Mouse (Mus musculus) hindbrain, embryonic 12.5 days (tissue): ENCODE results near the gene Slc22a13. TPM values are rescaled to one million over a fixed set of nuclear protein-coding genes. Genes with fewer than 3 reads are reported as not detected.
"Not testable (repeated sequence)": the region's sequence is repeated elsewhere in the genome, so short reads cannot be mapped to it uniquely, and the experiment has no call there.

ENCODE experiments used
- ATAC-seq: fragments of 200-750 bp; cut with Nextera tagmentation; 2 replicates; pipeline ENCODE4 v1.8.0; 2017; ENCODE audit warnings: moderate TSS enrichment; ENCODE audit not compliant: low FRiP score
- H3K27ac ChIP-seq: fragments of 300-500 bp; sonication (generic); 2 replicates; pipeline ENCODE4 v1.5.1; 2016; ENCODE audit warnings: mild to moderate bottlenecking
- H3K27me3 ChIP-seq: fragments of 300-500 bp; sonication (generic); 2 replicates; pipeline ENCODE4 v1.6.1; 2016; ENCODE audit warnings: mild to moderate bottlenecking
- H3K36me3 ChIP-seq: fragments of 300-500 bp; sonication (generic); 2 replicates; pipeline ENCODE4 v1.6.1; 2016; ENCODE audit warnings: mild to moderate bottlenecking
- H3K4me1 ChIP-seq: fragments of 300-500 bp; sonication (generic); 2 replicates; pipeline ENCODE4 v1.6.1; 2016
- H3K4me2 ChIP-seq: fragments of 300-500 bp; sonication (generic); replicated peaks from 2 replicates; pipeline ENCODE4 v1.6.1; 2016; ENCODE audit warnings: mild to moderate bottlenecking
- H3K4me3 ChIP-seq: fragments of 300-500 bp; sonication (generic); 2 replicates; pipeline ENCODE4 v1.5.1; 2016; ENCODE audit warnings: mild to moderate bottlenecking
- H3K9ac ChIP-seq: fragments of 300-500 bp; sonication (generic); 2 replicates; pipeline ENCODE4 v1.6.1; 2016; ENCODE audit warnings: mild to moderate bottlenecking, moderate library complexity
- H3K9me3 ChIP-seq: fragments of 300-500 bp; sonication (generic); replicated peaks from 2 replicates; pipeline ENCODE4 v1.6.1; 2016; ENCODE audit warnings: mild to moderate bottlenecking
- WGBS: fragments of 180-500 bp; shearing (Covaris S2); methylation state at CpG from one replicate; pipeline ENCODE4 v1.1.7; 2016; 5-methylcytosine and 5-hydroxymethylcytosine counted together
- polyA plus RNA-seq: library from polyadenylated mRNA; unstranded; fragments of >200 nt; fragmentation: Nextera tagmentation; extraction: Ambion mirVana; gene quantifications from 2 replicates; pipeline ENCODE4 v1.2.1, GENCODE M21; 2016

Gene Slc22a13
- polyA plus RNA-seq, 1 experiment from 2014 or later: 0.12 TPM

DNA sequence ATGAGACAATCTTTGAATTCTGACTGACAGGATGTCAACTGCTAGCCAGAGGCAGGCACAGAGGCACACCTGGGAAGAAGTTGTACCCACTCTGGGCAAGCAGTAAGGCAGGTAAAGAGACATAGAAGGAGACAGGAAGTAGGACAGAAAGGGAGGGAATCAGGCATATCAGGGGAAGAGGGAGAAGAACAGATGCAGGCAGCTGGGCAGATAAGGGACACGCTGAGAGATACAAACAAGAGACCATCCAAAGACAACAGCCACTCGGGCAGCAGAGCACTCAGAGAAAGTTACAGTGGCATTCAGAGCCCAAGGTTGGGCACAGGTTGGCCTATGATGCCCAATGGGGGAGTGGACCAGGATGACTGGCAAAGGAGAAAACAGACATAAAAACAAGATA is 21.9 kb upstream of the Slc22a13 start:
- Histone ChIP-seq H3K4me1 (no peaks in the 10 kb centered on the region), H3K9ac (no peak overlapping the region)
- ATAC-seq: no peak

DNA sequence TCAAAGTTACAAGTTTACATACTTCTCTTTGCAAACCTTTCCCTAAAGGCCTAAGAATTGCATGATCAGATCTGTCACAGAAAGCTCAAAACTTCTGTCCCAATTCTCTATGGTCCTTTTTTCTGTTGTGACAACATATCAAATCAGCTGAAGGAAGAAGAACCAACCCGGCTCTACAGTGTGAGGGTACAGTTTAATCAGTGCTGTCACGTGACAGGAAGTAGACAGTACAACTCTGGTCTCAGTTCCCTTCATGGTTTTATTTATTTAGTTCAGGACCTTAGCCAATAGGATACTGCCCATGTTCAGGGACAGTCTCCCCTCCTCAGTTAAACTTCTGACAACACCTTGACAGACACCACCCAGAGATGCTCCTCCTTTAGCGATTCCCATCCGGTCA is 11.4 kb upstream of the Slc22a13 start:
- Histone ChIP-seq H3K27ac (no peak overlapping the region), H3K4me2 (no peak overlapping the region), H3K9me3 (peaks cover 6% of the 10 kb centered on the region; the same call in 1 of the 2 replicates), H3K27me3 (no peaks in the 10 kb centered on the region), H3K4me1 (no peaks in the 10 kb centered on the region), H3K36me3 (peaks cover 28% of the 10 kb centered on the region), H3K9ac (no peak overlapping the region), H3K4me3 (no peak overlapping the region)
- 93% methylated on average over 4 of the region's 4 CpGs for WGBS
- ATAC-seq: no peak

More for the DNA sequence above, 21.9 kb upstream of the Slc22a13 start:
- Histone ChIP-seq H3K27me3 (no peaks in the 10 kb centered on the region), H3K4me2 (no peak overlapping the region), H3K4me3 (no peak overlapping the region), H3K27ac (no peak overlapping the region), H3K36me3 (peaks cover 4% of the 10 kb centered on the region; the same call in 1 of the 2 replicates), H3K9me3 (no peaks in the 10 kb centered on the region)
- WGBS: 93% methylated on average over 2 of the region's 2 CpGs

GRCm38 (mm10) chr9:119219667-119220066 is 10.8 kb upstream of the Slc22a13 start:
- H3K9ac ChIP-seq: no peak overlapping the region
- 86% methylated on average over 2 of the region's 2 CpGs for WGBS
- no peak overlapping the region for H3K27ac ChIP-seq
- H3K4me3 ChIP-seq: no peak overlapping the region
- ATAC-seq: no peak
- no peaks in the 10 kb centered on the region for H3K4me1 ChIP-seq
- 0 out of 2 replicates have a peak, but pooled peaks cover 5% of the 10 kb centered on the region for H3K9me3 ChIP-seq
- H3K27me3 ChIP-seq: no peaks in the 10 kb centered on the region
- peaks cover 23% of the 10 kb centered on the region for H3K36me3 ChIP-seq
- H3K4me2 ChIP-seq: no peak overlapping the region

GRCm38 (mm10) chr9:119215341-119215740 is 6.4 kb upstream of the Slc22a13 start:
- H3K9me3 ChIP-seq, H3K36me3 ChIP-seq, H3K27me3 ChIP-seq, H3K4me2 ChIP-seq, ATAC-seq, H3K4me3 ChIP-seq, H3K9ac ChIP-seq, H3K27ac ChIP-seq, H3K4me1 ChIP-seq: not testable (repeated sequence)
- WGBS: 95% methylated on average over 2 of the region's 2 CpGs

DNA sequence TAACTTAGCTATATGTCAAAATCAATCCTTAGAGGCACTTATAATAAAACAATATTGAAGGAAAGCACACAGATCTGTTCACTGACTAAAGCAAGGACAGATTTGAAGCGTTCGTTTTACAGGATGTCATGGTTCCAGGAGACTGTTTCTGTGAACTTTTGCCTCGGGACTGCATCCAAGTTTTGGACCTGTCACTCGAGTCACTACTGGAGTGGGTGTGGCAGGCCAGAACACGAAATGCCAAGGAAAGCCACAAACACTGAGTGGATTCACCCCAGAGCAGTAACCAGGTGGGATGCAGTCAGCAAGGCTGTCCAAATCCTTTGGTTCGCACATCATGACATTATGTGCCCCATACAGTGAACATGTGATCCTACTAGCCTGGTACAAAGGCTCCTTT is 5.7 kb upstream of the Slc22a13 start:
- no peak overlapping the region for H3K27ac ChIP-seq
- 89% methylated on average over 6 of the region's 6 CpGs for WGBS
- no peaks in the 10 kb centered on the region for H3K4me1 ChIP-seq
- H3K27me3 ChIP-seq: no peaks in the 10 kb centered on the region
- H3K4me3 ChIP-seq: no peak overlapping the region
- no peaks in the 10 kb centered on the region for H3K9me3 ChIP-seq
- 0 out of 2 replicates have a peak, but pooled peaks cover 6% of the 10 kb centered on the region for H3K36me3 ChIP-seq
- H3K9ac ChIP-seq: no peak overlapping the region
- ATAC-seq: no peak
- H3K4me2 ChIP-seq: no peak overlapping the region

- Histone ChIP-seq H3K4me3 (no peak overlapping the region), H3K27ac (no peak overlapping the region), H3K9ac (no peak overlapping the region), H3K4me2 (no peak overlapping the region), H3K36me3 (0 out of 2 replicates have a peak, but pooled peaks cover 4% of the 10 kb centered on the region), H3K4me1 (no peaks in the 10 kb centered on the region), H3K27me3 (no peaks in the 10 kb centered on the region), H3K9me3 (no peaks in the 10 kb centered on the region)
- 75% methylated on average over 8 of the region's 8 CpGs for WGBS
- ATAC-seq: no peak
Observed at GRCm38 (mm10) chr9:119212996-119213395, 4.1 kb upstream of the Slc22a13 start.

DNA sequence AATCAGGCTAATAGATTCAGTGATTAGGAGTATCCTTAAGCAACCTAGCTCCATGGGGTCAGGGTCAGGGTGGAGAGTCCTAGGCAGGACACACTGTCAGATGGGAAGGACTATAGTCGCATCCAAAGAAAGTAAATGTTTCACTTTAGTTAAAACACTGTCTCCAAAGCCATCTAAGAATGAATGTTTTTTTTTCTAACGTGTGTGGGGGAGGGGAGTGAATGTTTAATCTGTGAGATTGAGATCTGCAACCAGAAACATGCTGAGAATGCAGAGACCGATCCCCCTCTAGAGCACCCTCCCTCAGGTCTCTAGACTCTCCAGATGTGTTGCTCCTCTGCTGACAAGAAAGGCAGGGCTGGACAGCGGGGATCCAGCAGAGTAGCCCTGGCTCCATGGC is 1.8 kb downstream of the Slc22a13 start:
- Histone ChIP-seq H3K4me2 (no peak overlapping the region), H3K27me3 (no peaks in the 10 kb centered on the region), H3K4me1 (no peaks in the 10 kb centered on the region), H3K36me3 (no peaks in the 10 kb centered on the region), H3K27ac (no peak overlapping the region), H3K9me3 (peaks cover 5% of the 10 kb centered on the region; the same call in 1 of the 2 replicates), H3K9ac (no peak overlapping the region), H3K4me3 (no peak overlapping the region)
- no peak for ATAC-seq
- 80% methylated on average over 4 of the region's 4 CpGs for WGBS

DNA sequence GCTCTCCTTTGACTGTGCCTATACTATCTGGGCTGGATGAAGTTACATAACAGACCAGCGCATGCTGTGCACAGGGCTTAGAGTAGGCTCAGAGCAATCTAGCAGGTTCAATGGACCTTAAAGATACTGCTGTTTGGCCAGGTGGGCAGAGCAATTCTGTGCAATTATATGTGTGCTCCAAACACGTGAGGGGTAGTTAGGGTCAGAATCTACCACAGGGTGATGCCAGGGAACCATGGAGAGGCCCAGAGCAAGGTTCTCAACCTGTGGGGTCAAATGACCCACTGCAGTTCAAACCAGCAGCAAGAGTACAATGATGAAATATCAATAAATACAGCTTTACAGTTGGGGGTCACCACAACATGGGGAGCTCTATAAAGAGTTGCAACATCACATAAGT is 2.2 kb downstream of the Slc22a13 start:
- H3K9me3 ChIP-seq: peaks cover 5% of the 10 kb centered on the region; the same call in 1 of the 2 replicates
- no peaks in the 10 kb centered on the region for H3K36me3 ChIP-seq
- ATAC-seq: no peak
- no peak overlapping the region for H3K4me3 ChIP-seq
- H3K27ac ChIP-seq: no peak overlapping the region
- no peaks in the 10 kb centered on the region for H3K27me3 ChIP-seq
- H3K9ac ChIP-seq: no peak overlapping the region
- WGBS: 86% methylated on average over 2 of the region's 2 CpGs
- H3K4me2 ChIP-seq: no peak overlapping the region
- H3K4me1 ChIP-seq: no peaks in the 10 kb centered on the region

GRCm38 (mm10) chr9:119205756-119206155 is 3.1 kb downstream of the Slc22a13 start:
- Histone ChIP-seq H3K4me1 (no peaks in the 10 kb centered on the region), H3K4me3 (no peak overlapping the region), H3K4me2 (no peak overlapping the region), H3K27ac (no peak overlapping the region), H3K27me3 (no peaks in the 10 kb centered on the region), H3K9ac (no peak overlapping the region), H3K9me3 (peaks cover 5% of the 10 kb centered on the region; the same call in 1 of the 2 replicates), H3K36me3 (no peaks in the 10 kb centered on the region)
- WGBS: 94% methylated on average over 5 of the region's 5 CpGs
- no peak for ATAC-seq

GRCm38 (mm10) chr9:119203617-119204016 is 5.3 kb downstream of the Slc22a13 start:
- no peaks in the 10 kb centered on the region for H3K27me3 ChIP-seq
- no peak overlapping the region for H3K4me2 ChIP-seq
- 99% methylated on average over 9 of the region's 9 CpGs for WGBS
- H3K9me3 ChIP-seq: peaks cover 5% of the 10 kb centered on the region; the same call in 1 of the 2 replicates
- H3K9ac ChIP-seq: no peak overlapping the region
- H3K36me3 ChIP-seq: no peaks in the 10 kb centered on the region
- no peaks in the 10 kb centered on the region for H3K4me1 ChIP-seq
- H3K4me3 ChIP-seq: no peak overlapping the region
- no peak overlapping the region for H3K27ac ChIP-seq
- ATAC-seq: no peak

DNA sequence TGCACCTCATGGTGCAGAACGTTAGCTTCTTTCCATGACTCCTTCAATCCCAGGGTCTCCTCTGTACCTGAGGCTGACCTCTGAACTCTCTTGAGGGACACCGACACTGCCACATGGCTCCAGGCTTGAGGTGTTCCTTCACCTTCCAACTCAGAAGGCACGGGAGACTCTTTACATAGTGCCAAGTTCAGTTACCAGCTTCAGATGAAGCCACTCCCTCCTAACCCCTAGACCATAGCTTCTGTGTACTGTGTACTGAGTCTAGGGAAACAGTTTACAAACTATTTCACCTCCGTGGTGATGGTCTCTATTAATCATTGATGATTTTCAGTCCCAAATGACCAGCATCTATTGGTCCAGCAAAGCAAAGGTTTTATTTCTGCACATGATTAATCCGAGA is 7.2 kb downstream of the Slc22a13 start:
- Histone ChIP-seq H3K36me3 (no peaks in the 10 kb centered on the region), H3K9ac (no peak overlapping the region), H3K27ac (no peak overlapping the region), H3K4me2 (no peak overlapping the region), H3K9me3 (peaks cover 5% of the 10 kb centered on the region; the same call in 1 of the 2 replicates), H3K4me1 (no peaks in the 10 kb centered on the region), H3K4me3 (no peak overlapping the region), H3K27me3 (no peaks in the 10 kb centered on the region)
- ATAC-seq: no peak
- WGBS: 82% methylated on average over 5 of the region's 5 CpGs

- Histone ChIP-seq H3K4me3 (no peak overlapping the region), H3K9ac (no peak overlapping the region), H3K27me3 (no peaks in the 10 kb centered on the region), H3K9me3 (peaks cover under 1% of the 10 kb centered on the region; the same call in 1 of the 2 replicates), H3K4me2 (no peak overlapping the region), H3K4me1 (no peaks in the 10 kb centered on the region), H3K36me3 (no peaks in the 10 kb centered on the region), H3K27ac (no peak overlapping the region)
- no peak for ATAC-seq
- 89% methylated on average over 10 of the region's 10 CpGs for WGBS
Observed at GRCm38 (mm10) chr9:119199151-119199861, 9.6 kb downstream of the Slc22a13 start.
